Mouse (Mus musculus) liver, adult 2 months (tissue): Measurements from ENCODE around the gene Antxr2. TPM values are rescaled to one million over a fixed set of nuclear protein-coding genes. Genes with fewer than 3 reads are reported as not detected.

ENCODE experiments used
- DNase-seq: peaks from one replicate; pipeline ENCODE4 v3.0.0-alpha.2; 2011; ENCODE audit warnings: low read depth, low spot score; ENCODE audit errors: extremely low read depth
- H3K27ac ChIP-seq: fragments of 200-500 bp; replicated peaks from 2 replicates; pipeline ENCODE4 v1.5.1; 2012; ENCODE audit warnings: low read depth, mild to moderate bottlenecking, control low read depth, inconsistent platforms, low read length; ENCODE audit not compliant: insufficient read depth
- H3K27me3 ChIP-seq: fragments of 200-500 bp; 2 replicates; pipeline ENCODE4 v1.6.1; 2012; ENCODE audit warnings: mild to moderate bottlenecking, moderate library complexity, low read length, inconsistent platforms; ENCODE audit not compliant: control insufficient read depth, insufficient read depth
- H3K36me3 ChIP-seq: fragments of 200-500 bp; 2 replicates; pipeline ENCODE4 v1.6.1; 2012; ENCODE audit warnings: low read length, inconsistent platforms; ENCODE audit not compliant: control insufficient read depth, insufficient read depth
- H3K4me1 ChIP-seq: fragments of 200-500 bp; 2 replicates; pipeline ENCODE4 v1.6.1; 2011; ENCODE audit warnings: low read length; ENCODE audit not compliant: control insufficient read depth, insufficient read depth
- H3K4me3 ChIP-seq: fragments of 200-500 bp; 2 replicates; pipeline ENCODE4 v1.5.1; 2011; ENCODE audit warnings: low read depth, mild to moderate bottlenecking, control low read depth, low read length, moderate library complexity; ENCODE audit not compliant: insufficient read depth
- H3K79me2 ChIP-seq: fragments of 200-500 bp; 2 replicates; pipeline ENCODE4 v1.6.1; 2012; ENCODE audit warnings: inconsistent platforms, mild to moderate bottlenecking, low read length, moderate library complexity; ENCODE audit not compliant: control insufficient read depth, insufficient read depth
- H3K9ac ChIP-seq: fragments of 200-500 bp; 2 replicates; pipeline ENCODE4 v1.6.1; 2012; ENCODE audit warnings: low read depth, mild to moderate bottlenecking, control low read depth, inconsistent platforms, low read length
- CTCF ChIP-seq: fragments of 200-500 bp; IDR thresholded peaks from 2 replicates; pipeline ENCODE4 v1.5.1; 2011; ENCODE audit warnings: low read depth, low read length, control low read depth
- POLR2A ChIP-seq: fragments of 200-500 bp; IDR thresholded peaks from 2 replicates; pipeline ENCODE4 v1.6.1; 2011; ENCODE audit warnings: low read length, control low read depth; ENCODE audit not compliant: insufficient read depth; ENCODE audit errors: extremely low read depth
- WGBS: fragments of 180-500 bp; shearing (Covaris S2); methylation state at CpG from one replicate; pipeline ENCODE4 v1.1.7; 2018; 5-methylcytosine and 5-hydroxymethylcytosine counted together
- polyA plus RNA-seq: library from polyadenylated mRNA; depleted of rRNA; stranded (reverse); fragments of >200 nt; gene quantifications from 2 replicates; pipeline ENCODE4 v1.2.3, GENCODE M21; 2012
- total RNA-seq: library from RNA; depleted of rRNA; stranded (reverse); fragments of >200 nt; gene quantifications from 2 replicates; pipeline ENCODE4 v1.2.3, GENCODE M21; 2014

Antxr2 gene
- total and polyA plus RNA-seq, 2 experiments, result 5.5 to 24.9 TPM

DNA sequence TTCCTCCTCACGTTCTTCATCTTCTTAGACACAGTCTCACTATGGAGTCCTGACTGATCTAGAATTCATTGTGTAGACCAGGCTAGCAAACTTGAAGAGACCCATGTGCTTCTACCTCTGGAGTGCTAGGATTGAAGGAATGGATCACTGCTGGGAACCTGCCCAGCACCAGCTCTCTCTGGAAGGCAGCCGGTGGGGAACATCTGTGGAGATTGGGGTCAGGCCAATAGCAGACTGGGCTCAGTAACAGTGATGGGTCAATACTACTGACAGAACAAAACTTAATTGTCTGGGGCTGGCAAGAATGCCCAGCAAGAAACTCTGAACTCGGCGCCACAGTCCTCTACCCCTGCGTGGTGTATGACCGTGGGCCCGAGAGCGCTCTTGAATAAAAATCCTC is 25.1 kb downstream of the Antxr2 start:
- no peak overlapping the region for H3K9ac ChIP-seq
- H3K27me3 ChIP-seq, result no peaks in the 10 kb centered on the region
- no peaks in the 10 kb centered on the region for H3K4me1 ChIP-seq
- no peak overlapping the region for H3K4me3 ChIP-seq
- DNase-seq, result no peak
- H3K36me3 ChIP-seq, result peaks cover 24% of the 10 kb centered on the region
- no peaks in the 10 kb centered on the region for H3K79me2 ChIP-seq
- WGBS, result 96% methylated on average over 8 of the region's 8 CpGs
- H3K27ac ChIP-seq, result no peak overlapping the region
- no peak for TF ChIP-seq POLR2A
- no peak for TF ChIP-seq CTCF

DNA sequence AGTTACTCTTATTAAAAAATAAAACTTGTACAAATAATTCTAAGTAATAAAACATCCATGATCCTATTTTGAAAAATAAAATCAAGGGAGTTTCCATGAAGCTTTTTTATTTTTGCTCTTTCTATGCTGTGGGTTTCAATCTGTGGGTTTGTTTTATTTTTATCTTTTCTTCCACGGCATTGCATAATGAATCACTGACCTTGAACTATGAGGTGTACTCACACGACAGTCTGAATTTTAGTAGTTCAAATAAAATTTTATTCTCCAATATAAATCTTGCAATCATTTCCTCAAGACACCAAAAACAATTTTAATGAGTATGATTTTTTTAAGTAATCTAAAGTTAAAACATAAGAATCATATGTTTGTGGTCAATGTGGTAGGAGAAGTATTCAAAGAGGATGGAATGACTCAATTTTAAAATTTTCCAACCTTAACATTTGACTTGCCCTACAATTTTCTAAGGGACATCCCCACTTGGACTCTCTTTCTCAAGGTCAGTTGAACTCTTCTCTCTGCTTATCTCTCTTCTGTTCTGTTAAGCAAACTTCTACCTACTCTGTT is 31.5 kb downstream of the Antxr2 start:
- Histone ChIP-seq H3K27me3 (no peaks in the 10 kb centered on the region), H3K79me2 (no peaks in the 10 kb centered on the region; the same call in 1 of the 2 replicates), H3K36me3 (peaks cover 22% of the 10 kb centered on the region), H3K27ac (no peak overlapping the region), H3K9ac (no peak overlapping the region), H3K4me3 (no peak overlapping the region), H3K4me1 (peaks cover 11% of the 10 kb centered on the region)
- WGBS, result 17% methylated on average over 2 of the region's 2 CpGs
- peak; percentile 63 for DNase-seq
- TF ChIP-seq POLR2A, result no peak
- TF ChIP-seq CTCF, result no peak

DNA sequence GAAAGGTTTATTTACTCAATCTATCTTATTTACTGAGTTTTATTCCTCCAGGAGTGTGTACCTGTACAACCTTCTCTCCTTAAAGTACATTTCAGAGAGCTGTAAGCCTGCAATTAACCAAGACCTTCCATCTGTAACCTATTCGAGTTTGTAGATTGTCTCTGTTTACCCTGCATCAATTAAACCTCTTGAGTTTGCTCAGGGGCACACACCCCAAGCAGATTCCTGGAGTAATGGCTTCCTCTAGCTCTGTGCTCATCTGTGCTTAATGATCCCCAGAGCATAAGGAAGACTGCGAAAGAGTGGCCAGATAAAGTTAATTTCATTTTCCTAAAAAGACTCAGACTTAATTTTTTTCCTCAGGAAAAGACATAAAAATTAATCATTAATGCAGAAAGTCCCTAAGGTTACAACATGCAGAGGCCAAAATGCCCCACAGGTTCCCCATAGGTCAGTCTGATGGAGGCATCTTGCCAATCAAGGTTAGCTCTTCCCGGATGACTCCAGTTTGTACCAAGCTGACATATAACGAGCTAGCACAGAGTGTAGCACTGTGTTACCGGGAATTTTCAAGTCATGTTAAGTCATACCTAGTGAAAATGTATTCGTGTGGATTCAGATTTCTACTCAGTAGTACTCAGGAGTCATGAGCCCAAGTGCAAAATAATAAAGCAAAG is 34.2 kb downstream of the Antxr2 start:
- 21% methylated on average over 6 of the region's 6 CpGs for WGBS
- Histone ChIP-seq H3K4me1 (peaks cover 11% of the 10 kb centered on the region), H3K4me3 (no peak overlapping the region), H3K27me3 (no peaks in the 10 kb centered on the region), H3K36me3 (peaks cover 4% of the 10 kb centered on the region), H3K79me2 (no peaks in the 10 kb centered on the region; the same call in 1 of the 2 replicates), H3K27ac (peak overlapping the region; percentile 37), H3K9ac (no peak overlapping the region)
- peak; percentile 95 for DNase-seq
- TF ChIP-seq POLR2A (no peak), CTCF (no peak)

DNA sequence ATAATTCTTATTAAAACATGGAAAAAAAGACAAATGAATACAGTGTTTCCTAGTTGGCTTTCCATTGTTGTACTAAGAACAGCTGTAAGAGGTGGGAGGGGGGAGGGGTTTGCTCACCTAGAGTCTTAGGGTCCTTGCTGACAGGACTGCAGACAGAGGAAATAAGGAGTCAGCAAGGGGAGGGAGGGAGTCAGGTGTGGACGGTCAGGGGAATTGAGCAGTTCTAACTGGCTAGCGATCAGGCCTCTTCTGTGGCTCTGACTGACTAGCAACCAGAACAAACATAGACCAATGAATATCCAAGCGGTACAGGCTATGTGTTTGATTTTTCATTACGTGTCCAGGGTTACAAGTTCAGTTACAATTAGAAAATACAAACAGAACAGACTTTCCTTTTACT is 35.0 kb downstream of the Antxr2 start:
- Histone ChIP-seq H3K36me3 (peaks cover 2% of the 10 kb centered on the region), H3K27me3 (no peaks in the 10 kb centered on the region), H3K27ac (no peak overlapping the region; the same call in 1 of the 2 replicates), H3K4me3 (no peak overlapping the region), H3K4me1 (peaks cover 11% of the 10 kb centered on the region), H3K79me2 (no peaks in the 10 kb centered on the region; the same call in 1 of the 2 replicates), H3K9ac (no peak overlapping the region)
- WGBS, result 35% methylated on average over 4 of the region's 4 CpGs
- DNase-seq, result peak; percentile 68
- TF ChIP-seq POLR2A (no peak), CTCF (no peak)

DNA sequence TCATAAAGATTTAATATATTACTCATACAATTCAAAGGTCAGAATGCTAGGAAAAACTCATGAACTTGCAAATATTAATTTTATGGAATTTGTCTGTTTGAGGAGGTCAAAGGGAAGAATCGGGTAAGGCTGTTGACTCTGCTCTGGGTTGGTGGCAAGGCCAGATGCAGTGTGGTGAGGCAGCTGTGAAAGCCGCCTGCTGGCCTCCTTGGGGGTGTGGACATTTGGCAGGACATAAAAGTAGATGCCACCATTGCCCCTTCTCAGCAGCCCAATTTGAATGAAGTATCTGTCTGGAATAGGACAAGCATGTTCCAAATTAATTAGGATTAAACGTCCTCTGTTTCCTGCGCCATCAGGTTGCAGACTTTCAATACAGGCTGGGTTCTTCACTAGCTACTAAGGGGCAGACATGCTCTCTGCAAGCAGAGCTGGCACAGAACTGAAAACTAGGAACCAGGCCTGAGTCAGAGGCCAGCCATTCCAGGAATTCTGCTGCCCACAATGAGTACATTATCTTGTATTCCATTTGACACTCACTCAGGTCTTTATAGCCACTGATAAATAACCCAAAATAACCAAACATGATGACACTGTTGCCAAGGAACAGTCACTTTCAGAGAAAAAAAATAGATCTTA is 44.1 kb downstream of the Antxr2 start:
- no peak overlapping the region for H3K27ac ChIP-seq
- no peak overlapping the region for H3K9ac ChIP-seq
- no peaks in the 10 kb centered on the region for H3K79me2 ChIP-seq
- 74% methylated on average over 4 of the region's 4 CpGs for WGBS
- H3K4me1 ChIP-seq, result peaks cover 3% of the 10 kb centered on the region; the same call in 1 of the 2 replicates
- no peaks in the 10 kb centered on the region; the same call in 1 of the 2 replicates for H3K36me3 ChIP-seq
- no peak for DNase-seq
- H3K27me3 ChIP-seq, result no peaks in the 10 kb centered on the region
- no peak overlapping the region for H3K4me3 ChIP-seq
- no peak for TF ChIP-seq POLR2A
- no peak for TF ChIP-seq CTCF
